Mouse (Mus musculus) brain, embryonic 14.5 days (tissue): ENCODE measurements at regions not wholly inside any gene's neighbourhood (a gene's known extent, or its start where the extent isn't known, plus 50 kb on each side); places are given as distances from the start of the nearest gene placed in this dataset.

ENCODE experiments used
- CTCF ChIP-seq: fragments of 200-500 bp; IDR thresholded peaks from 2 replicates; pipeline ENCODE4 v1.5.1; 2012; ENCODE audit warnings: inconsistent platforms, mild to moderate bottlenecking, moderate library complexity, borderline replicate concordance; ENCODE audit not compliant: insufficient read depth, insufficient read length; ENCODE audit errors: extremely low read depth
- POLR2A ChIP-seq: fragments of 200-500 bp; IDR thresholded peaks from 2 replicates; pipeline ENCODE4 v1.6.1; 2012; ENCODE audit warnings: mild to moderate bottlenecking, inconsistent platforms, borderline replicate concordance; ENCODE audit not compliant: poor library complexity, insufficient read depth, insufficient read length, severe bottlenecking; ENCODE audit errors: extremely low read depth

DNA sequence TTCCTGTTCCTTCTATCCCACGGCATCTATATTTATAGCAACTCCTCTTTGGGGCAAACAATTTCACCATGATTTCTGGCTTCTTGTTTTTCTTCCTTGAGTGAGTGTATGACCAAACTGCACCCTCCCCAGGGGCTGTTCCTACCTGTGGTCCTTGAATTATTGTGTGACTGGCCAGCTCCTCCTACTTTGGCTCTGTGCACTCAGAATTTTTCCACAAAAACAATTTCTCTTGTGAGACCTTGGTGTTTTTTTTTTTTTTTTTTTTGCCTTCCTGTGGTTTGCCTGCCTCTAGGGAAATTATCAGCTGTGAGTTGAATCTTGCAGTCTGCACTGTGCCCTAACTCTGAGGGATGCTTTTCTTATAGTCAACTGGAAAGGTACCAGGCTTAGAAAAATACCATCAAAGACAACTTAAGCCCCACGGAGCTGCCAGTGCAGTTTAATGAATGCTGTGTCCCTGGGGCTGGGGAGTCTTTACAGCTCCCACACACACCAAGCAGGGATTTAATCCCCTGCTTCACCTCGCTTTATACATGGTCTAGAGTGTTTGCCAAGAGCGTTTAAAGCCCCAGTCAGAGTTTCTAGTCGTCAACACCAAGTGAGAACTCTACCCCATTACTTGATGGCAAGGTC, 216.2 kb upstream of the Sesn3 start:
- TF ChIP-seq CTCF (no peak), POLR2A (no peak)
